Mouse (Mus musculus): ENCODE measurements around the gene B3gnt4.
A peak's percentile ranks its signal among the peaks of the same experiment; 100 is the strongest.
"Not testable (repeated sequence)": the region's sequence is repeated elsewhere in the genome, so short reads cannot be mapped to it uniquely, and the experiment has no call there.

B3gnt4 gene

DNA sequence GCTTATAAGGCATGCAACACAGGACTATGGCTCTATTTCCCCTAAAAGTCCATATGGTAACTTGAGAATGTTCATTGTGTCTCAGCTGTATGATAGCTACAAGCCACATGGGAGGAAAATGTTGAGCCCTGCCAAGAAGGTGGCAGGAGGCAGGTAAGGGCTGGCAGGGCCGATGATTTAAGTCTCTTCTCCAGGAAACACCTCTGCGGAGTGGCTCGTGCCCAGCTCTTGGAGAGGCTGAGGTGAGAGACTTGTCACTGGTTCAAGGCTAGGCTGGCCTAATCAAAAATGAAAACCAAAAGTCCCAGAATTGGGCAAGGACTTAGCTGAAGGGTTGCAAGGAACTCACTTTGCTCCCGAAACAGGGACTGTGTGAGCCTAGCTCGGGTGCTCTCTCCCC, at the start of gene B3gnt4:
Gene B3gnt4, plus strand, starts transcription at position 301 of the 400 bp plus-strand sequence.
- no peak for DNase-seq (ENCODE audit: low spot score)

DNA sequence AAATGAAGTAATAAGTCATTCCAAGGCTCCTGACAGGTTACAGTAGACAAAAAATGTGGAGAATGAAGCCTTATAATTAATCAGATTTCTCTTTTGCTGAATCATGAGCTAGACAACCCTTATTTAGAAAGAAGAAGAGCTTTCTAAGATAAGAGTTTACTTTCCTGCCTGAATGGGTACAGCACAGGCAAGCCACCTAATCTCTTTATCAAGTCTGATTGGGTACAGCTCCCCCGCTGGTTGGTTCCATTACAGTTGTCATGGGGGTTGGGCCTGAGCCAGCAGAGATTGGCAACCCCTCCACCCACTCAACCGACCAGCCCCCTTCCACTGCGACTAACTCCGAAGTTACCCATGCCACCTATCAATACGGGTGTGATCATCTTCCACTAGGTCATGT, 48.8 kb upstream of the B3gnt4 start:
- DNase-seq (ENCODE audit: low spot score) = no peak

GRCm38 (mm10) chr5:123464638-123465037, 45.6 kb upstream of the B3gnt4 start:
- DNase-seq (ENCODE audit: low spot score) = no peak

DNA sequence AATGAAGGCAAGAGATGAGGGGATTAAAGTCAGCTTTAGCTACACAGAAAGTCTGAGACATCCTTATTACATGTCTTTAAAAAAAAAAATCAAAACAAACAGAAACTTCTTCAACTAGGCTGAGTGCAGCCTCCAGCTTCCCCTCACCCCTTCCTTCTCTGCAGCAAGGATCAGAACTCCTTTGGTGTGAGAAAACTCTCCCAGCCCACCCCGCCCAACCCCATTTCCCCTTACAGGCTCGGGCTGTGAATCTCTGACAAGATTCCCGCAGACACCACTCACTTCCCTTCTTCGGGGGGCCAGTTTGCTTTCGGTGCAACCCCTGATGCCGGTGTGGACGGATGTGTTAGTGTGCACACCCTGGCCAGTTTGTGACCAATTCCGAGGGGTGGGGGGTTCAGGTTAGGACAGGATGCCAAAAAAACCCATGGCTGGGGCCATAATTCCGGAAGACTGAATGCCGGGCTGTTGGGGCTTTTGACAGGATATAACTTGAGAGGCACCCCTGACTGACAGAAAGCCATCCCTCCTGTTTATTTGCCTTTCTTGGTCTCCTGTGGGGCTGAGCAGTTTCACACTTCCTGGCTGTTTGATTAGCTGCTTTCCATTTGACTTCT, 39.4 kb upstream of the B3gnt4 start:
- no peak for DNase-seq (ENCODE audit: low spot score)

DNA sequence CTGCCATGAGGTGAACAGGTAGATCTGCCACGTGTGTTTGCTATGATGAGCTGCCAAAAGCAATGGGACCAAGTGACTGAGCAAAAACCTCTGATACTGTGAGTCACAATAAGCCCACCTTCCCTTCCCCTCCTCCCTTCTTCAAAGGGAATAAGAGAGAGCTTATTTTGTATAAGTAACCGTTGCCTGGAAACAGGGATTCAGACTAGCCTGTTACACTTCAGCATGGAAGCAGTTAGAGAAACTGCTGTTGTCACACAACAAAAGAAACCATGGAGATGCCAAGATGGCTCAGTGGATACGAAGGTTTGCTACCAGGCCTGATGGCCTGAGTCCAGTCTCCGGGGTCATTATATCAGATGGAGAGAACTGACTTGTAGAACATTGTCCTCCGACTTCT, 36.4 kb upstream of the B3gnt4 start:
- no peak for DNase-seq (ENCODE audit: low spot score)

DNA sequence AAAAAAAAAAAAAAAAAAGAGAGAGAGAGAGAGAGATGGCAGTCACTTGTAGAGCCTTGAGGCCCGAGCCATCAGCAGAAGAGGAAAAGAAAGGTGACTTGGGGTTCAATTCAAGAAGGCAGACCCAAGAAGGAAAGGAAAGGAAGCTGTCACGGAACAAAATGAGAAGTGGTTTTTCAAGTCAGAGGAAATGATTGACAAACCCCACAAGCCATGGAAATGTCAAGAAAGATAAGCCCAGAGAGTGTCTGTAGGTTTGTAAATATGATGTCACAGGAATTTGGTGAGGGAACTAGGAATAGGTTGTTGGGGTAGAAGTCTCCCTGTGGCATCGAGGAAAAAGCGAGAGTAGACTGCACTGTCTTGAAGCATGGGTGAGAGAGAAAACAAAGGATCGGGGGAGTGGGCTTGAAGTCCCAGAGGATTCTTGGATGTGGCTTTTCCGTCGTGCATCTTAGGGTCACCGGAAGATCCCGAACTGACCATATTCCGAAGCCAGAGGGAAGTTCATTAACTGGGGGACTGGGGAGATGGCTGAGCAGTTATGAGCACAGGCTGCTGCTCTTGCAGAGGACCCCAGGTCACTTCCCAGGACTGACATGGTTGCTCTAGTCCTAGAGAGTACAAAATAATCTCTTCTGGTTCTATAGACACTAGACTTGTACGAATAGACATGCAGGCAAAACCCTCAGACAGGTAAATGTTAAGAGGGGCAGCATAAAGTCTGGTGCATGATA, 22.4 kb upstream of the B3gnt4 start:
- DNase-seq (ENCODE audit: low spot score) = no peak

GRCm38 (mm10) chr5:123489112-123489785, 21.0 kb upstream of the B3gnt4 start, which contains the start of the genes Lrrc43 and Il31:
TSS of gene Lrrc43 (plus strand) at chr5:123489305.
TSS of gene Il31 (minus strand) at chr5:123489489.
- peak; percentile 29 for DNase-seq (ENCODE audit: low spot score)

DNA sequence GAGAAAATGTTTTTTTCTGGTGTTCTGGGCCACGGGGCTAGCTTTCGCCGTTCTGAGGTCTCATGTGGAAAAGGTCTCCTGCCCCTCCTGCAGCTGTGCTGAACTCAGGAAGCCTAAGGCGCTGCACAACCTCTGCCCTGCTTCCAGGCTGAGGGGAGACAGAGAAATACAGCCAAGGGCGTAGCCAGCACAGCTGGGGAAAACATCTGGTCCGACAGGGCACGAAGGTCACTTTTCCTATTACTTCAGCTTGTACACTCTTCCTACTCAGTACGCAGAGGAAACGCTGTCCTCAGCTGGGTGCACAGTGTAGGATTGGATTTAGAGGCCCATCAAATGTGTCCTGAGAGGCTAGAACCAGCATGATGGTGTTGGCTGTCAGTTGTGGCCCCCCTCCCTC, 20.3 kb upstream of the B3gnt4 start:
- DNase-seq (ENCODE audit: low spot score) = no peak

- peak; percentile 71 for DNase-seq (ENCODE audit: low spot score)
Observed at GRCm38 (mm10) chr5:123499717-123500116, 10.5 kb upstream of the B3gnt4 start.

DNA sequence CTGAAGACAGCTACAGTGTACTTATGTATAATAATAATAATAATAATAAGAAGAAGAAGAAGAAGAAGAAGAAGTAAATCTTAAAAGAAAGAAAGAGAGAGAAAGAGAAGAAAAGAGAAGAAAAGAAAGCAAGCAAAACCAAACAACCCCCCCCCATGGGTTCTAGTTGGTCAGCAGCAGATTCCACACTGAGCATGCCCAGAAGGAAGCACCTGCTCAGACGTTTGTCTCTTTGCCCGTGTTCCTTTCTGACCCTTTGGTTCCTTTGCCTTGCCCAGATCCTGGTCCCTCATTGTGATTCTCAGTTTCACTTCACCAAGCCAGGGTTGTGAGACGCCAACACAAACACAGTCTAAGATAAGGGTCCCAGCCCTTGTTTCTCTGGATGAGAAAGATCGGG, 8.3 kb upstream of the B3gnt4 start:
- no peak for DNase-seq (ENCODE audit: low spot score)

- DNase-seq (ENCODE audit: low spot score) = peak; percentile 86
Observed at GRCm38 (mm10) chr5:123507936-123508723, 2.1 kb upstream of the B3gnt4 start.

DNA sequence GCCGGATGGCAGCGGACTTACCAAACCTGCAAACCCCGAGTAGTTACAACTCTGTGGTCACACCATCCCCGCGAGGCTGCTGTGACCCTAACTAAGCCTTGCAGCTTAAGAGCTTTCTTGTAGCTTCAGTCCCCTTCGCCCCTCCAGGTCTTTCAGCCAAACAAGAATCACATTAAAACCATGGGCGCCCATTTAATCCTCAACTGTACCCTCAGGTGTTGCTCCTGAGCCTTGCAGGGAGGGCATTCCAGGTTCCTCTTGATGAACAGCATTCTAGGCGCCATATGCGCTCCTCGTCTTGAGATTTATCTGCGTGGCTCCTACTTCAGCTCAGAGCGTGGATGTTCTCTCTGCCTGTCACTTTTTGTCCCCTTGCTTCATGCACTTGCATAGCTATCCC, 1.3 kb upstream of the B3gnt4 start:
- no peak for DNase-seq (ENCODE audit: low spot score)

- not testable (repeated sequence) for DNase-seq (ENCODE audit: low spot score)
Observed at GRCm38 (mm10) chr5:123511426-123511825, 1.2 kb downstream of the B3gnt4 start.

DNA sequence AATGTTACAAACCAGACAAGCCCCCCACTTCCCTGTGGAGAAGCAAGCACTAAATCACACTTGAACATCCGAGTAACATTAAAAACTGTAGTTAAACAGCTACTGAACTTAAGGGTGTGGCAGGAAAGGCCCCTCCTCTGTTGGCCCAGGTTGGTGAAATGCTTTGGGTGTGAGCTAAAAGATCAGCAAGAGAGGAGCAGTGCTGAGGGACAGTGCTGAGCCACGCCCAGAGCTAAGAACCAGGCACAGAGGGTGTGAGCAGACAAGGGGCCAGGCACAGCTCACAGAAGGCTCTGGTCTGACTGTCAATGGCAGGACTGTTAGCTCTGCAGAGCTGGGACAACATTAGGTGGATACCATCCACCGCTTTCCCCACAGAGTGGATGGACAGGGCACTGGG, 1.8 kb downstream of the B3gnt4 start:
- peak; percentile 26 for DNase-seq (ENCODE audit: low spot score)

GRCm38 (mm10) chr5:123514871-123515270, 4.6 kb downstream of the B3gnt4 start:
- DNase-seq (ENCODE audit: low spot score) = no peak

DNA sequence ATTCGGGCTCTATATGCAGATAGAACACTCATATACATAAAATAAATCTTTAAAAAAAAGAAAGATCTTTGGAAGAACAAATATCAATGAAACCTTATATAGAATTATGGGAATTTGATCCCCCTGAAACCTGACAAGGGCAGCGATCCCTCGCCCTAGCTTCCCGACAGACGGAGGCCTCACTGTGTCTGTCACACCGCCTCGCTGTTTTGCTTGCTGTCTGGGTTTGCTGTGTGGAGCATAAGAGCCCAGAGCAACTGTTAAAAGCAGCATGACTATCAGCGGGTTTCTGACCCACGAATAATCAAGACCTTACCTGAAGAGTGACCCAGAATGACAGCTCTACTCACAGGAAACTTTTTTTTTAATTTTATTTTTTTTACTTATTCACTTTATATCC, 10.4 kb downstream of the B3gnt4 start:
- no peak for DNase-seq (ENCODE audit: low spot score)

DNA sequence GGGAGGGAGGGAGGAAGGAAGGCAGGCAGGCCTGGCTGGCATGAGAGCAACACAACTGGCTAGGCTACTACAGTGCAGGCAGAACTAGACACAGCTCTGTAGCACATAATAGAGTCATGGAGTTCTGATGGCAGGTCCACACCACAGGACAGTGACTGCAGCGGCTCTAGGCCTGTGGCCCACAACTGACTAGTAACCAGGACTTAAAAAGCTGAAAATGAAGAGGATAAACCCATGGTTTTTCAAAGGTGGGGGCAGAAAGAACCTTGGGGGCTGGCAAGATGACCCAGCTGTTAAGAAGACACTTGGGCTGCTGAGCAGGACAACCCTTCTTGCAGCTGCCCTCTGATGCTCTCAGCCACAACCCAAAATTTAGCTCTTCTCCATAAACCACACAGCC, 11.4 kb downstream of the B3gnt4 start:
- DNase-seq (ENCODE audit: low spot score) = no peak

DNA sequence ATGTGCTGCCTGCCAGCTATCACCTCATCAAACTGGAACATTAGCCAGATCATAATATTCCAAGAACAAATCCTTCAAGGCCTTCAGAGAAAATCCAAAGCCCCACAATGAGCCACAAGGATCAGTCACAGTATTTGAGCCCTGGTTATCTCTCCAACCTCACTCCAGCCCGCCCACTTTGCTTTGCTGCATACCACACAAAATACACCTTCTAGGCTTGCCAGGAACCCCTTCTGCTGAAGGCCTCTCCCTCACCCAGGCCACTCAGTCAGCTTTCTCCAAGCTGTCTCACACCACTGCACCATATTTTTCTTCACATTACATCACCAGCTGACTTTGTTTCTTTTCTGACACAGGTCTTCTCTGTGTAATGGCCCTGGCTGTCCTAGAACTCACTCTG, 11.9 kb downstream of the B3gnt4 start:
- DNase-seq (ENCODE audit: low spot score) = no peak

DNA sequence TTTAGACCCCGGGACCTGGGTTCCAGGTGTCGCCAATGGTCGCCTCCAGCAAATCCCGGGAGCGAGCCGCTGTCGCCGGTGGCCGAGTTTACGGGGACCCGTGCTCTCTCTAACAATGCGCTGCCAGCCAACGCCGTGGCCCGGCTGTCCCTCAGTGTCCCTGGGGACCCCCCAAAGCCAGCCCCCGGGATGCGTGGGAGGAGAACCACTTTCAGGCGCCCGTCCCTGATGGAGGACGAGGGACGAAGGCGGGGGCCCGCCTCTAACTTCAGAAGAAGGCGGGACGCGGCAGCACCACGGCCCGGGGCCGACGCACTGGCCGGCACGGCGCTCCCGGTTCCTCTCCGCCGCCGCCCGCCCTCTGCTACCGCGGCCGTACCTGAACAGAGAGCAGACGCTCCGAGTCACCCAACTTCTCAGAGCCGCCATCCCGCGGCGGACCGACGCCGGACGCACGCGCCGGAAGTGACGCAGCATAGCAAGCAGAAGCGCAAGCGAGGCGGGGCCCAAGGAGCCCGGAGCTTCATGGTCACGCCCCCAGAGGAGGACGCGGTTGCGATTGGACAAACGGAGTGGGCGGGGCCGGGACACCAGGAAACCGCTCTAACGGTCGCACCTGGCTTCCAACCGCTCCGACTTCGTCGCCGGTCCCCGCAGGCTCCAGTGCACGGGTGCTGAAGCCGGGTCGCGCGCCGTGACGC, 13.6 kb downstream of the B3gnt4 start, which contains the start of gene Diablo:
Gene Diablo, minus strand, starts transcription at position 485 of the 701 bp plus-strand sequence.
- DNase-seq (ENCODE audit: low spot score) = peak; percentile 97

- DNase-seq (ENCODE audit: low spot score) = no peak
Observed at GRCm38 (mm10) chr5:123524393-123524750, 14.1 kb downstream of the B3gnt4 start.

GRCm38 (mm10) chr5:123525281-123525680, 15.0 kb downstream of the B3gnt4 start, which contains the start of gene Gm49027:
TSS of gene Gm49027 (minus strand) at chr5:123525488.
- peak; percentile 77 for DNase-seq (ENCODE audit: low spot score)
